Mouse (Mus musculus) skeletal muscle tissue, adult 2 months (tissue): Measurements from ENCODE around the gene Srebf1.

Experiments
- DNase-seq: peaks from one replicate; pipeline ENCODE4 v3.0.0-alpha.2; 2012; ENCODE audit warnings: low read depth, low spot score

Gene Srebf1

GRCm38 (mm10) chr11:60208201-60208600 is 14.2 kb downstream of the Srebf1 start:
- no peak for DNase-seq

GRCm38 (mm10) chr11:60206207-60206606 is 16.2 kb downstream of the Srebf1 start:
- DNase-seq = no peak

DNA sequence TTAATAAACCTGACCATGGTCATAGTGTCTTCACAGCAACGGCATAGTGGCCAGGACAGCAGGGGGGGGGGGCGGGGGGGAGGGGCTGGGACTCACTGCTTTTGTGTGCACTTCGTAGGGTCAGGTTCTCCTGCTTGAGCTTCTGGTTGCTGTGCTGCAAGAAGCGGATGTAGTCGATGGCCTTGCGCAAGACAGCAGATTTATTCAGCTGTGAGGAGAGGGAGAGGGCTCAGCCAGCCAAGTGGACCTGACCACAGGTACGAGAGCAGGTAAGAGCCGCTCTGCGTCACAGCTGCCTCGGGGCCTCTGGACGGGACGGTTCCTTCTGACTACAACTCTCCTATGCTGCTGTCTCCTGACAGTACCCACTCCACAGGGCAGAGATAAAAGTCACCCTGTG is 17.4 kb downstream of the Srebf1 start:
- no peak for DNase-seq

GRCm38 (mm10) chr11:60202710-60203638 is 19.4 kb downstream of the Srebf1 start:
- DNase-seq = no peak

DNA sequence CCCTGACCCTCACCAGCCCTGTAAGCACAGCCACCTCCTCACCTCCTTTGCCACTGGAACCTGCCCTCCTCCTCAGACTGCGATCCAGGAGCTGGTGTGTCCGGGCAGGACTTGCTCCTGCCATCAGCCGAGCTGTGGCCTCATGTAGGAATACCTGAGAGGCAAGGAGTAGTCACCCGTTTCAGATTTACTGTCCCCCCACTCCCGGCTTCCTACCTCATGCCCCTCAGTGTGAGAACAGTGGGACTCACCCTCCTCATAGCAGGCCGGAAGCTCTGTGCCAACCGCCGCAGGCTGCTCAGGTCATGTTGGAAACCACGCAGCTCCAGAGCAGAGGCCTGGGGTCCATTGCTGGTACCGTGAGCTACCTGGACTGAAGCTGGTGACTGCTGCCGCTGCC is 22.0 kb downstream of the Srebf1 start:
- DNase-seq = no peak

DNA sequence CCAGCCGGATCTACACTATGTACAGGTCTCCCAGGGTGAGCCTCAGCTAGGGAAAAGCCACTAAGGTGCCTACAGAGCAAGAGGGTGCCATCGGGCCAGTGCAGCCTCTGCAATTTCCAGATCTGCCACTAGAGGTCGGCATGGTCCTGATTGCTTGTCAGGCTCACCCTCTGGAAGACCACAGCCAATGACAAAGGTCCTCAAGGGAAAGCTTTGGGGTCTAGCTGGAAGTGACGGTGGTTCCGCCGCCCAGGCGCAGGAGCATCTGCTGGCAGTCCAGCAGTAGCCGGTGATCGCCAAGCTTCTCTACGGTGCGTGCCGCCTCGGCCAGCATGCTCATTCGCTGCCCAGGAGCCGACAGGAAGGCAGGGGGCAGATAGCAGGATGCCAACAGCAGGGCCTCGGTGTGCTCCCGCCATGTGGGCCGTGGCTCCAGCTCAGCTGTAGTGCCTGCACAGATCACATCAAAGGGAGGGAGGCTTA is 22.6 kb downstream of the Srebf1 start:
- DNase-seq = peak; percentile 80

GRCm38 (mm10) chr11:60198651-60199050 is 23.7 kb downstream of the Srebf1 start:
- DNase-seq = no peak

- no peak for DNase-seq
Measured at GRCm38 (mm10) chr11:60197998-60198619, 24.3 kb downstream of the Srebf1 start.

GRCm38 (mm10) chr11:60196344-60196743 is 26.0 kb downstream of the Srebf1 start:
- DNase-seq = no peak

DNA sequence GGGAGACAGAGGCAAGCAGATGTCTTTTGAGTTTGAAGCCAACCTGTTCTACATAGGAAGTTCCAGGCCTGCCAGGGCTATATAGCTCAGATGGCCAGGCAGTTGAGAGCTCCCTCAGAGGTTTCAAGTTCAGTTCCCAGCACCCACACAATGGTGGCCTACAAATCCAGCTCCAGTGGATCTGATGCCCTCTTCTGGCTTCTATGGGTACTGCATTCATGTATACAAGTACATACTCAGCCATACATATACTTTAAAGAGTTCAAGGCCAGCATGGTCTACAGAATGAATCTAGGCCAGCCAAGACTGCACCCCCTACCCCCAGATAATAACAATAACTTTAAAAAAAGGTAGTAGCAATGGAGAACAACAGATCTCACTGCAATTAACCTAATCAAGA is 27.3 kb downstream of the Srebf1 start:
- no peak for DNase-seq

DNA sequence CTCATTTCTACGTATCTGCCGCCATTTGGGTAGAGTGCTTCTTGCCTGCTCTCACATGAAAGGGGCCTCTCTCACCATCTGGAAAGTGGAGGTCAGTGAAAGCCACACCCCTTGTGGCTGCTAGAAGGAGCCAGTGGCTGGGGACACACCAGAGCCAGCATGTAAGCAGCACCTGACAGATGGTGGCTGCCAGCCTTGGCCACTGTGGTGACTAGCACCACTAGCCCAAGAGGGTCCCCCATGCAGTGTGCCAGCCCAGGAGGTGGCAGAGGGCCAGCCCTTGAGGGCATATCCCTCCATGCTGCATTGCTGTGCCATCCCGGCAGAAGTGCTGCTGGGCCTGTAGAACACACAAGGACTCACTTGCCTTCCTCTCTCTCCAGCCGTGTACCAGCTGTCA is 28.8 kb downstream of the Srebf1 start:
- no peak for DNase-seq

DNA sequence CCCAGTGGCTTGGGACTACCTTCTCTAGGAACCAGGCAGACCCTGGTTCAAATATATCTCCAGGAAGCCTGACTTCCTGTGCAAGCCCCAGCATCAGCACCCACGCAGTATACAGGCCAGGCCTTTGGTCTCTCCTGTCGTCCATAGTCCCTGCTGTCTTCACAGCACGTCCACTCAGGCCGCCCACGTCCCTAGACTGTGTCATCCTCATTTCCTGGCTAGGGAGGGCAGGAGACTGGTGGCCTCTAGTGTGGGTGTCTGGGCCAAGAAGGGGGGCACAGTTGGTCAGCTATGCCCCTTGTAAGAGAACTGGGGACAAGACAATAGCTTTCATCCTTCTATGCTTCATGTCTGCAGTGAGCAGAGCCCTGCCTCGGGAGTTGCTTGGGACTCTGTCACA is 29.8 kb downstream of the Srebf1 start:
- DNase-seq = no peak

DNA sequence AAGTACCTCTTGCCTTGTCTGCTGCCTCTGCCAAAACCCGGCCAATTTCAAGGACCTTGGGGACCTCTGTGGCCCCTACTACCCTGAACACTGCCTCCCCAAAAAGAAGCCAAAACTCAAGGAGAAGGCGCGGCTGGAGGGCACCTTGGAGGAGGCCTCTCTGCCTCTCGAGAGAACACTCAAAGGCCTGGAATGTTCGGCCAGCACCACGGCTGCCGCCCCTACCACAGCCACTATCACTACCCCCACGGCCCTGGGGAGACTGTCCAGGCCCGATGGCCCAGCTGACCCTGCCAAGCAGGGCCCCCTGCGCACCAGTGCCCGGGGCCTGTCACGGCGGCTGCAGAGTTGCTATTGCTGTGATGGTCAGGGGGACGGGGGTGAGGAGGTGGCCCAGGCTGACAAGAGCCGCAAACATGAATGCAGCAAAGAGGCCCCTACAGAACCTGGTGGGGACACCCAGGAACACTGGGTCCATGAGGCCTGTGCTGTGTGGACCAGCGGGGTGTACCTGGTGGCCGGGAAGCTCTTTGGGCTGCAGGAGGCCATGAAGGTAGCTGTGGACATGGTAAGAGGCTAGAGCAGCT is 32.2 kb downstream of the Srebf1 start:
- no peak for DNase-seq

DNA sequence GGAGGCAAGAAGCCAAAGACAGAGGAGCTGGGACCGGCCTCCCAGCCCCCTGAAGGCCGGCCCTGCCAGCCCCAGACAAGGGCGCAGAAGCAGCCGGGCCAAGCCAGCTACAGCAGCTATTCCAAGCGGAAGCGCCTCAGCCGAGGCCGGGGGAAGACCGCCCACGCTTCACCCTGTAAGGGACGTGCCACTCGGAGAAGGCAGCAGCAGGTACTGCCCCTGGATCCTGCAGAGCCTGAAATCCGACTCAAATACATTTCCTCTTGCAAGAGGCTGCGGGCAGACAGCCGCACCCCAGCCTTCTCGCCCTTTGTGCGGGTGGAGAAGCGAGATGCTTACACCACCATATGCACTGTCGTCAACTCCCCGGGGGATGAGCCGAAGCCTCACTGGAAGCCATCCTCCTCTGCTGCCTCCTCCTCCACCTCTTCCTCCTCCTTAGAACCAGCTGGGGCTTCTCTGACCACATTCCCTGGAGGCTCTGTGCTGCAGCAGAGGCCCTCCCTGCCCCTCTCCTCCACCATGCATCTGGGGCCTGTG is 32.8 kb downstream of the Srebf1 start:
- no peak for DNase-seq

DNA sequence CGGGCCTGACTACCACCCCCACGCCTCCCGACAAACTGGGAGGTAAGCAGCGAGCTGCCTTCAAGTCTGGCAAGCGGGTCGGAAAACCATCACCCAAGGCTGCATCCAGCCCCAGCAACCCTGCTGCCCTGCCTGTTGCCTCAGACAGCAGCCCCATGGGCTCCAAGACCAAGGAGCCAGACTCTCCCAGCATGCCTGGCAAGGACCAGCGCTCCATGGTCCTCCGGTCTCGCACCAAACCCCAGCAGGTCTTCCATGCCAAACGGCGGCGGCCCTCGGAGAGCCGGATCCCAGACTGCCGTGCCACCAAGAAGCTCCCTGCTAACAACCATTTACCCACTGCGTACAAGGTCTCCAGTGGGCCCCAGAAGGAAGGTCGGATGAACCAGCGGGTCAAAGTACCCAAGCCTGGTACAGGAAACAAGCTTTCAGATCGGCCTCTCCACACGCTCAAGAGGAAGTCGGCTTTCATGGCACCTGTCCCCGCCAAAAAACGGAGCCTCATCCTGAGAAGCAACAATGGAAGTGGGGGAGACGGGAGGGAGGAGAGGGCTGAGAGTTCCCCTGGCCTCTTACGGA is 34.0 kb downstream of the Srebf1 start:
- no peak for DNase-seq

DNA sequence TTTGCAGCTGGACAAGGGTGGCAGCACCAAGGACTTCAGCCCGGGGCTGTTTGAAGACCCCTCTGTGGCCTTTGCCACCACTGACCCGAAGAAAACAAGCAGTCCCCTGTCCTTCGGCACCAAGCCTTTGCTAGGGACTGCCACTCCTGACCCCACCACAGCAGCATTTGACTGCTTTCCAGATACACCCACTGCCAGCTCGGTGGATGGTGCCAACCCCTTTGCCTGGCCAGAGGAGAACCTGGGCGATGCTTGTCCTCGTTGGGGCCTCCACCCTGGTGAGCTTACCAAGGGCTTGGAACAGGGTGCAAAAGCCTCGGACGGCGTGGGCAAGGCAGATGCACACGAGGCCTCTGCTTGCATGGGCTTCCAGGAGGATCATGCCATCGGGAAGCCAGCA is 35.3 kb downstream of the Srebf1 start:
- DNase-seq = no peak

DNA sequence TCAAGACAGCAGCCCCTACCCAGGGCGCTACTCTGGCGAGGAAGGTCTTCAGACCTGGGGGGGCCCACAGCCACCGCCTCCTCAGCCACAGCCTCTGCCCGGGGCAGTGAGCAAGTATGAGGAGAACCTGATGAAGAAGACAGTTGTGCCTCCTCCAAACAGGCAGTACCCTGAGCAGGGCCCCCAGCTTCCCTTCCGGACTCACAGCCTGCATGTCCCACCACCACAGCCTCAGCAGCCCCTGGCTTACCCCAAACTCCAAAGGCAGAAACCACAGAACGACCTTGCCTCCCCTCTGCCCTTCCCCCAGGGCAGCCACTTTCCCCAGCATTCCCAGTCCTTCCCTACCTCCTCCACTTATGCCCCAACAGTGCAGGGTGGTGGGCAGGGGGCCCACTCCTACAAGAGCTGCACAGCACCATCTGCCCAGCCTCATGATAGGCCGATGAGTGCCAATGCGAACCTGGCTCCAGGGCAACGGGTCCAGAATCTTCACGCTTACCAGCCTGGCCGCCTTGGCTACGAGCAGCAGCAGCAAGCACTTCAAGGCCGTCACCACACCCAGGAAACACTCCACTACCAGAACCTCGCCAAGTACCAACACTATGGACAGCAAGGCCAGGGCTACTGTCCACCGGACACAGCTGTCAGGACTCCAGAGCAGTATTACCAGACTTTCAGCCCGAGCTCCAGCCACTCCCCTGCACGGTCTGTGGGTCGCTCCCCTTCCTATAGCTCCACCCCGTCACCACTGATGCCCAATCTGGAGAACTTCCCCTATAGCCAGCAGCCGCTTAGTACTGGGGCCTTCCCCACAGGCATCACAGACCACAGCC is 36.8 kb downstream of the Srebf1 start:
- DNase-seq = no peak

GRCm38 (mm10) chr11:60184346-60185325 is 37.7 kb downstream of the Srebf1 start:
- no peak for DNase-seq

GRCm38 (mm10) chr11:60182741-60183140 is 39.6 kb downstream of the Srebf1 start:
- DNase-seq = no peak
